Mouse (Mus musculus): ENCODE results near the gene Thumpd3.

- TF ChIP-seq CTCF (IDR thresholded peaks at IDR 0.05; ENCODE audit: borderline replicate concordance, control insufficient read depth, extremely low read depth, insufficient read depth, low read length, poor library complexity) = no peak
- TF ChIP-seq POLR2A (IDR thresholded peaks at IDR 0.05; ENCODE audit: control insufficient read depth, extremely low read depth, insufficient read depth, low read length, poor library complexity) = no peak
Observed at GRCm38 (mm10) chr6:113038735-113039058, 7.3 kb upstream of the Thumpd3 start.

All from thymus, adult 2 months (tissue).